Mouse (Mus musculus) E14TG2a.4 (cell line): ENCODE measurements around the gene Ldlrad3.

Experiments
- CTCF ChIP-seq: conservative IDR thresholded peaks from 2 replicates; pipeline ENCODE4 v1.5.1; 2014; ENCODE audit warnings: low read length
- NANOG ChIP-seq: IDR thresholded peaks from 2 replicates; pipeline ENCODE4 v1.6.1; 2014; ENCODE audit warnings: borderline replicate concordance, low read length, mixed read lengths

GRCm38 (mm10) chr2:102227839-102228238, 41.7 kb upstream of the Ldlrad3 start:
- TF ChIP-seq CTCF (no peak), NANOG (no peak)
